8 mouse cellular contexts compared by ENCODE assay signal in genomic region chr2:34370725-34371440, GRCm38 (mm10). TPM values are rescaled to one million over a fixed set of nuclear protein-coding genes. Genes with fewer than 3 reads are reported as not detected.
DNase-seq lines count a peak whose midpoint lies in the region; ATAC-seq and TF ChIP-seq lines count a peak whose summit lies in the region.

No protein-coding gene starts in this region.

- H3K9me3 ChIP-seq in ES-Bruce4 (replicated peaks; ENCODE audit: control insufficient read depth, insufficient read depth, low read length, poor library complexity, severe bottlenecking) = no peaks in the 10 kb centered on the region
- H3K9me3 ChIP-seq in midbrain, embryonic 12.5 days = no peaks in the 10 kb centered on the region

- peak overlapping the region; percentile 98 for H3K4me3 ChIP-seq in ES-Bruce4 (ENCODE audit: low read depth, low read length)
- H3K4me3 ChIP-seq in bone marrow macrophage, adult 2 months (ENCODE audit: insufficient read depth, low read length) = peak overlapping the region; percentile 84
- peak overlapping the region; percentile 89 for H3K4me3 ChIP-seq in midbrain, embryonic 12.5 days

- TF ChIP-seq CTCF in ES-Bruce4 (IDR thresholded peaks at IDR 0.05; ENCODE audit: low read depth, low read length) = no peak
- no peak for TF ChIP-seq CTCF in bone marrow macrophage, adult 2 months (IDR thresholded peaks at IDR 0.05; ENCODE audit: low read depth, low read length)

- H3K9ac ChIP-seq in ES-Bruce4 (ENCODE audit: low read depth, poor library complexity, severe bottlenecking) = peak overlapping the region; percentile 100
- H3K9ac ChIP-seq in midbrain, embryonic 12.5 days (replicated peaks) = peak overlapping the region; percentile 98

- no peak overlapping the region for H3K27ac ChIP-seq in ES-Bruce4 (ENCODE audit: insufficient read depth, low read length)
- no peak overlapping the region for H3K27ac ChIP-seq in bone marrow macrophage, adult 2 months (ENCODE audit: insufficient read depth, low read depth, low read length)
- H3K27ac ChIP-seq in midbrain, embryonic 12.5 days (replicated peaks) = peak overlapping the region; percentile 99

- TF ChIP-seq EP300 in ES-Bruce4 (IDR thresholded peaks at IDR 0.05; ENCODE audit: insufficient read depth, low read depth, low read length) = no peak

- H3K4me1 ChIP-seq in ES-Bruce4 (ENCODE audit: control insufficient read depth, insufficient read depth, low read length) = no peaks in the 10 kb centered on the region
- peaks cover 6% of the 10 kb centered on the region; the same call in 1 of the 2 replicates for H3K4me1 ChIP-seq in bone marrow macrophage, adult 2 months (ENCODE audit: control insufficient read depth, insufficient read depth, low read length)
- H3K4me1 ChIP-seq in midbrain, embryonic 12.5 days = peaks cover 31% of the 10 kb centered on the region

- peak overlapping the region; percentile 87 for H3K4me2 ChIP-seq in midbrain, embryonic 12.5 days (replicated peaks)

- under 1% methylated on average over 42 of the region's 42 CpGs for WGBS in midbrain, embryonic 12.5 days

- intact Hi-C loops in heart, postnatal 14 days (cut with DNase I) = loop anchor here (1.0 kb wide), 1 partner anchor 35 kb away; the partner anchor contains the start of gene Mapkap1
- intact Hi-C loops in left cerebral cortex, postnatal 36 days (cut with DNase I) = no loop called here

- peak; percentile 50 to 58 for DNase-seq in heart, postnatal 14 days
- DNase-seq in left cerebral cortex, postnatal 36 days (ENCODE audit: low spot score in 2 of 2) = peak; percentile 6 to 10
- peak; percentile 69 to 71 for DNase-seq in spleen, postnatal 10 days (ENCODE audit: low spot score in 2 of 2)
- no peak for DNase-seq in frontal cortex, postnatal 25 days (ENCODE audit: low spot score in 2 of 2)

- ATAC-seq in erythroid progenitor cell, adult 5-6 weeks (replicated peaks; ENCODE audit: low FRiP score, poor library complexity, severe bottlenecking) = peak; percentile 23; the same call in 1 of the 2 replicates
- no peak for ATAC-seq in midbrain, embryonic 12.5 days (ENCODE audit: low FRiP score, low read depth)

- 0 out of 2 replicates have a peak, but pooled peaks cover 1% of the 10 kb centered on the region for H3K27me3 ChIP-seq in ES-Bruce4 (ENCODE audit: control insufficient read depth, insufficient read depth, low read length, poor library complexity, severe bottlenecking)
- H3K27me3 ChIP-seq in midbrain, embryonic 12.5 days = 0 out of 2 replicates have a peak, but pooled peaks cover 3% of the 10 kb centered on the region

- TF ChIP-seq POLR2A in ES-Bruce4 (IDR thresholded peaks at IDR 0.05; ENCODE audit: insufficient read depth, low read length) = no peak
- TF ChIP-seq POLR2A in bone marrow macrophage, adult 2 months (IDR thresholded peaks at IDR 0.05; ENCODE audit: borderline replicate concordance, low read depth, low read length) = no peak

- no peaks in the 10 kb centered on the region for H3K36me3 ChIP-seq in ES-Bruce4 (ENCODE audit: control insufficient read depth, insufficient read depth, low read length, poor library complexity, severe bottlenecking)
- H3K36me3 ChIP-seq in midbrain, embryonic 12.5 days = no peaks in the 10 kb centered on the region

RNA-seq across cellular contexts. Expression of gene Pbx3, which starts 2.1 kb away (rescaled TPM):
- 16.2 and 16.8 TPM in 2 replicates for polyA plus RNA-seq in ES-Bruce4 (2011; ENCODE audit: insufficient read depth, insufficient read length, low read depth, missing spikeins)
- 13.4 and 13.7 TPM in 2 replicates for polyA plus RNA-seq in bone marrow macrophage, adult 2 months (2012; ENCODE audit: insufficient read depth, insufficient read length, missing spikeins)
- 42.2 and 57.0 TPM in 2 replicates for total RNA-seq in erythroid progenitor cell, adult 5-6 weeks (2015; ENCODE audit: low replicate concordance)
- total RNA-seq in erythroid progenitor cell, adult 5-6 weeks (2017; ENCODE audit: low replicate concordance) = 56.0 and 59.2 TPM in 2 replicates
- 10 to 100 TPM; 12.2 to 14.8 TPM for total RNA-seq in heart, postnatal 14 days (2021)
- 10 to 100 TPM; 10.5 to 19.7 TPM for total RNA-seq in left cerebral cortex, postnatal 36 days (2021)
- 76.6 and 79.3 TPM in 2 replicates for polyA plus RNA-seq in midbrain, embryonic 12.5 days (2016; fragmentation: Nextera tagmentation; extraction: Ambion mirVana)

RNA-seq across cellular contexts. Expression of gene Mapkap1, which starts 35.7 kb away (rescaled TPM):
- polyA plus RNA-seq in ES-Bruce4 (2011; ENCODE audit: insufficient read depth, insufficient read length, low read depth, missing spikeins) = 46.8 and 48.1 TPM in 2 replicates
- polyA plus RNA-seq in bone marrow macrophage, adult 2 months (2012; ENCODE audit: insufficient read depth, insufficient read length, missing spikeins) = 33.4 and 40.0 TPM in 2 replicates
- total RNA-seq in erythroid progenitor cell, adult 5-6 weeks (2015; ENCODE audit: low replicate concordance) = 9.2 and 14.4 TPM in 2 replicates
- total RNA-seq in erythroid progenitor cell, adult 5-6 weeks (2017; ENCODE audit: low replicate concordance) = 17.5 and 29.0 TPM in 2 replicates
- total RNA-seq in heart, postnatal 14 days (2021) = 10 to 100 TPM; 61.0 to 64.4 TPM
- total RNA-seq in left cerebral cortex, postnatal 36 days (2021) = 10 to 100 TPM; 65.2 to 67.8 TPM
- 111 and 112 TPM in 2 replicates for polyA plus RNA-seq in midbrain, embryonic 12.5 days (2016; fragmentation: Nextera tagmentation; extraction: Ambion mirVana)

Comparison
In these comparisons a context has a peak if more than half of its experiments do, and no peak if none do; other contexts are left out.
1. DNase-seq: peak in heart, postnatal 14 days (2 of 2), left cerebral cortex, postnatal 36 days (2 of 2) and spleen, postnatal 10 days (2 of 2); none in frontal cortex, postnatal 25 days (0 of 2).
2. Peak in every context shown above with its lines, with median percentiles within 50 percentile points of each other: H3K4me3 ChIP-seq.